Mouse (Mus musculus) hematopoietic multipotent progenitor cell, adult 10-12 weeks (in vitro differentiated cells): ENCODE results near the gene Olfr895. TPM values are rescaled to one million over a fixed set of nuclear protein-coding genes. Genes with fewer than 3 reads are reported as not detected.

Source experiments
- polyA plus RNA-seq: library from polyadenylated mRNA; stranded (reverse); fragments of >175 nt; gene quantifications from 2 replicates; pipeline ENCODE4 v1.2.3, GENCODE M21; 2012; ENCODE audit warnings: low replicate concordance

The Olfr895 gene
- not detected in 2 replicates for polyA plus RNA-seq

GRCm38 (mm10) chr9:38267551-38267950, at the start of gene Olfr895:
Olfr895 (plus strand) TSS chr9:38267851.

DNA sequence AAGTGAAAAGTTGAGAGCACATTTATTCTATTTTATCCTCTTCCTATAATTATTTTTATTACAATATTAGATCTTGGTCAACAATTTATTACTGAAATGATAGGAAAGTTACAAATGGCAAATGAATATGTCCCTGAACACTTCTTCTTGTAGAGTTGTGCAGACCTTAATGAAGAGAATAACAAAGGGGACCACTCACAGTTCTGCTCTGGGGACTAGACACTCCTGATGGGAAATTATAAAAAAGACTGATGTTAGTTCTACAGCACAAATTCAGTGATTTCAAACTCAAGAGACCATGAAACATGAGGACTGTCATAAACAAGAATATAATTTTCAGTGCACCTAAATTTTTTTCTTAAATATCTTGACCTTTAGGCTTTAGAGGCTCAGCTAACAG, 15.2 kb upstream of the Olfr895 start, which contains the start of gene Olfr143:
Olfr143 (plus strand) TSS at position 301 of the 400 bp plus-strand sequence.

DNA sequence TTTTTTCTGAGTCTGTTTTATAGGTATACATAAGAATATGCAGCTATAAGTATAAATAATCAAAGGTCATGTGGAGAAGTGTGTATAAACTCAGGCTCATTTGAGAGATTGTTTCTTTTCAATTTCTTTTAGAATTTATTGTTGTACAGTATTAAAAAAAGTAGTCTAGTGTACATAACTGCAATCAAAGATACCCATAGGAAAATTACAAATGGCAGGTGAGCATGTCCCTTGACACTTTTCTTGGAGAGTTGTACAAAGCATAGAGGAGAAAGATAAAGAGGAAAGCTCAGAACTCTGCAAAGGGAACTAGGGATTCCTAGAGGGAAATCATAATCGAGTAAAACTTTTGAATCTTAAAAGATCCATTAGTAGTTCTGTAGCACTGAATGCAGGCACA, 23.2 kb downstream of the Olfr895 start, which contains the start of gene Olfr896-ps1:
Olfr896-ps1 (plus strand) TSS at position 301 of the 400 bp plus-strand sequence.

Other genes with a start within 250 kb of the Olfr895 start
- gene Olfr883, start 242.0 kb upstream of the Olfr895 start, polyA plus RNA-seq = not detected in 2 replicates
- not detected in 2 replicates for gene Olfr884, start 221.3 kb upstream of the Olfr895 start, polyA plus RNA-seq
- not detected in 2 replicates for gene Olfr885, start 206.5 kb upstream of the Olfr895 start, polyA plus RNA-seq
- not detected in 2 replicates for gene Olfr887, start 183.8 kb upstream of the Olfr895 start, polyA plus RNA-seq
- not detected in 2 replicates for gene Olfr888, start 159.7 kb upstream of the Olfr895 start, polyA plus RNA-seq
- gene Olfr889, start 152.7 kb upstream of the Olfr895 start, polyA plus RNA-seq = not detected in 2 replicates
- not detected in 2 replicates for gene Olfr890, start 125.3 kb upstream of the Olfr895 start, polyA plus RNA-seq
- not detected in 2 replicates for gene Olfr891, start 87.0 kb upstream of the Olfr895 start, polyA plus RNA-seq
- gene Olfr893, start 59.5 kb upstream of the Olfr895 start, polyA plus RNA-seq = not detected in 2 replicates
- gene Olfr894, start 49.8 kb upstream of the Olfr895 start, polyA plus RNA-seq = not detected in 2 replicates
- gene Olfr143, start 15.1 kb upstream of the Olfr895 start, polyA plus RNA-seq = not detected in 2 replicates
- gene Olfr896-ps1, start 23.3 kb downstream of the Olfr895 start, polyA plus RNA-seq = 0.05 TPM in 1 of 2 replicates, not detected in the other
- 0.02 TPM in 1 of 2 replicates, not detected in the other for gene Olfr25, start 61.2 kb downstream of the Olfr895 start, polyA plus RNA-seq
- not detected in 2 replicates for gene Olfr898, start 80.6 kb downstream of the Olfr895 start, polyA plus RNA-seq
- not detected in 2 replicates for gene Olfr250, start 99.0 kb downstream of the Olfr895 start, polyA plus RNA-seq
- not detected in 2 replicates for gene Olfr251, start 109.2 kb downstream of the Olfr895 start, polyA plus RNA-seq
- gene Olfr147, start 133.8 kb downstream of the Olfr895 start, polyA plus RNA-seq = not detected in 2 replicates
- gene Olfr901, start 161.6 kb downstream of the Olfr895 start, polyA plus RNA-seq = not detected in 2 replicates
- gene Olfr902, start 179.8 kb downstream of the Olfr895 start, polyA plus RNA-seq = not detected in 2 replicates
- not detected in 2 replicates for gene Olfr904, start 195.3 kb downstream of the Olfr895 start, polyA plus RNA-seq
- not detected in 2 replicates for gene Olfr905, start 203.3 kb downstream of the Olfr895 start, polyA plus RNA-seq
- gene Olfr906, start 219.2 kb downstream of the Olfr895 start, polyA plus RNA-seq = not detected in 2 replicates
- gene Olfr907, start 227.9 kb downstream of the Olfr895 start, polyA plus RNA-seq = not detected in 2 replicates